Mouse (Mus musculus) stomach, embryonic 14.5 days (tissue): ENCODE results near the gene 0610030E20Rik. TPM values are rescaled to one million over a fixed set of nuclear protein-coding genes. Genes with fewer than 3 reads are reported as not detected.

Experiments
- ATAC-seq: fragments of 200-750 bp; cut with Nextera tagmentation; 2 replicates; pipeline ENCODE4 v1.8.0; 2017; ENCODE audit warnings: low read depth, moderate TSS enrichment; ENCODE audit not compliant: insufficient number of reproducible peaks, insufficient read depth, low FRiP score
- H3K27ac ChIP-seq: fragments of 300-500 bp; sonication (generic); 2 replicates; pipeline ENCODE4 v1.5.1; 2014; ENCODE audit warnings: mild to moderate bottlenecking, low read length, moderate library complexity, mixed read lengths
- H3K27me3 ChIP-seq: fragments of 300-500 bp; sonication (generic); 2 replicates; pipeline ENCODE4 v1.6.1; 2014; ENCODE audit warnings: low read length, control low read depth, mixed read lengths; ENCODE audit not compliant: control insufficient read depth, insufficient read depth
- H3K36me3 ChIP-seq: fragments of 300-500 bp; sonication (generic); 2 replicates; pipeline ENCODE4 v1.6.1; 2014; ENCODE audit warnings: mild to moderate bottlenecking, control low read depth, low read length, moderate library complexity, mixed read lengths; ENCODE audit not compliant: control insufficient read depth, insufficient read depth
- H3K4me1 ChIP-seq: fragments of 300-500 bp; sonication (generic); 2 replicates; pipeline ENCODE4 v1.6.1; 2014; ENCODE audit warnings: low read length, control low read depth, mixed read lengths; ENCODE audit not compliant: control insufficient read depth, insufficient read depth
- H3K4me2 ChIP-seq: fragments of 300-500 bp; sonication (generic); replicated peaks from 2 replicates; pipeline ENCODE4 v1.6.1; 2014; ENCODE audit warnings: low read depth, low read length, control low read depth
- H3K4me3 ChIP-seq: fragments of 300-500 bp; sonication (generic); 2 replicates; pipeline ENCODE4 v1.5.1; 2014; ENCODE audit warnings: low read depth, low read length, control low read depth
- H3K9ac ChIP-seq: fragments of 300-500 bp; sonication (generic); replicated peaks from 2 replicates; pipeline ENCODE4 v1.6.1; 2014; ENCODE audit warnings: low read depth, mild to moderate bottlenecking, control low read depth, low read length, moderate library complexity, mixed read lengths
- H3K9me3 ChIP-seq: fragments of 300-500 bp; sonication (generic); 2 replicates; pipeline ENCODE4 v1.6.1; 2016; ENCODE audit warnings: low read depth, low read length, control low read depth; ENCODE audit not compliant: control insufficient read depth
- WGBS: fragments of 180-500 bp; shearing (Covaris S2); extraction: QIAGEN DNeasy Blood & Tissue Kit; methylation state at CpG from one replicate; pipeline ENCODE4 v1.1.7; 2014; 5-methylcytosine and 5-hydroxymethylcytosine counted together
- polyA plus RNA-seq: library from polyadenylated mRNA; unstranded; fragments of >200 nt; fragmentation: Nextera tagmentation; extraction: Ambion mirVana; gene quantifications from 2 replicates; pipeline ENCODE4 v1.2.1, GENCODE M21; 2014

0610030E20Rik gene
- polyA plus RNA-seq, 1 experiment from 2014 or later, result 33.9 TPM

GRCm38 (mm10) chr6:72370091-72370490 lies 23.0 kb downstream of the 0610030E20Rik start:
- H3K36me3 ChIP-seq, result no peaks in the 10 kb centered on the region
- no peaks in the 10 kb centered on the region for H3K27me3 ChIP-seq
- no peaks in the 10 kb centered on the region for H3K9me3 ChIP-seq
- H3K27ac ChIP-seq, result no peak overlapping the region
- 77% methylated on average over 12 of the region's 12 CpGs for WGBS
- H3K9ac ChIP-seq, result no peak overlapping the region
- no peak overlapping the region for H3K4me2 ChIP-seq
- peaks cover 9% of the 10 kb centered on the region; the same call in 1 of the 2 replicates for H3K4me1 ChIP-seq
- no peak overlapping the region for H3K4me3 ChIP-seq
- ATAC-seq, result no peak

DNA sequence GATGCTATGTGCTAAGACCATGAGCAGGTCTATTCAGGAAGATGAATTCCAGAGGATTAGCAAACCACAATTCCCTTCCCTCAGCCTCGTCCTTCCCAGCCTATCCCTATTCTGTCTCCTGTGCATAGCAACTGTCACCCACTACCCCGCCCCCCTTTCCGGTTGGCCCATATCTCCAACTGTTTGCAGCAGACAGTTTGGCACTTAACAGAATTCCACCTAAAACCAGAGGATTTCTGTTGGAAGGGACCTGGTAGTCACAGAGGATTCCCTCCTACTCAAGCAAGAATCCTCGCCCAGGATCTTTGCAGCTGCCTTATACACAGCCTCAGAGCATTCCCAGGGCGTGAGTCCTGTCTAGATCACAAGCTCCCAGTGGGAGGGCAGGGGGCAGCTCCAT lies 24.0 kb downstream of the 0610030E20Rik start:
- no peaks in the 10 kb centered on the region for H3K9me3 ChIP-seq
- H3K9ac ChIP-seq, result no peak overlapping the region
- no peak overlapping the region for H3K4me2 ChIP-seq
- H3K4me1 ChIP-seq, result peaks cover 9% of the 10 kb centered on the region; the same call in 1 of the 2 replicates
- 28% methylated on average over 5 of the region's 5 CpGs for WGBS
- no peak overlapping the region for H3K4me3 ChIP-seq
- no peaks in the 10 kb centered on the region for H3K27me3 ChIP-seq
- no peak for ATAC-seq
- H3K36me3 ChIP-seq, result no peaks in the 10 kb centered on the region
- peak overlapping the region; percentile 4; the same call in 1 of the 2 replicates for H3K27ac ChIP-seq

- no peaks in the 10 kb centered on the region for H3K27me3 ChIP-seq
- no peak overlapping the region for H3K4me2 ChIP-seq
- no peak overlapping the region for H3K4me3 ChIP-seq
- H3K36me3 ChIP-seq, result no peaks in the 10 kb centered on the region
- peaks cover 9% of the 10 kb centered on the region; the same call in 1 of the 2 replicates for H3K4me1 ChIP-seq
- ATAC-seq, result no peak
- no peak overlapping the region for H3K9ac ChIP-seq
- no peaks in the 10 kb centered on the region for H3K9me3 ChIP-seq
- H3K27ac ChIP-seq, result peak overlapping the region; percentile 4; the same call in 1 of the 2 replicates
- 18% methylated on average over 1 of the region's 1 CpGs for WGBS
These were observed 24.5 kb downstream of the 0610030E20Rik start for GRCm38 (mm10) chr6:72371571-72371970.

GRCm38 (mm10) chr6:72373184-72373583 lies 26.1 kb downstream of the 0610030E20Rik start:
- H3K9ac ChIP-seq, result no peak overlapping the region
- WGBS, result 70% methylated on average over 4 of the region's 4 CpGs
- H3K27ac ChIP-seq, result no peak overlapping the region
- no peaks in the 10 kb centered on the region for H3K9me3 ChIP-seq
- ATAC-seq, result no peak
- H3K4me3 ChIP-seq, result no peak overlapping the region
- H3K4me2 ChIP-seq, result no peak overlapping the region
- H3K4me1 ChIP-seq, result peaks cover 9% of the 10 kb centered on the region; the same call in 1 of the 2 replicates
- no peaks in the 10 kb centered on the region for H3K36me3 ChIP-seq
- no peaks in the 10 kb centered on the region for H3K27me3 ChIP-seq

DNA sequence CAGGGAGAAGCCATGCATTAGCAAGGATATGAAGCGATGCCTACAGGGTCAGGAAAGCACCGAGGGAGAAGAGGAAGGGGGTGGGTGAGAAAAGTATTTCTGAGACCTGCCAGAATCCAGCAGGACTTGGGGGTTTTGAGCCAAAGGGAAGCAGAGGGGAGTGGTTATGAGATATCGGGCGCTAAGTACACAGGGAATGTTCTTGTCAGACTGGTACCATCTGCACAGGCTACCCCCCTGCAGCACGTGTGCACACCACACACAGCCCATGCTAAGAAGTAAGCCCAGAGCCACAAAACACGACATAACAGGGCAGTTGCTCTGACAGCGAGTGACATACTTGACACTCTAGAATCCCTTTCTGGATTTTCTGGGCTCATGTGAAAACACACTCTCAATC lies 27.1 kb downstream of the 0610030E20Rik start:
- Histone ChIP-seq H3K27me3 (no peaks in the 10 kb centered on the region), H3K27ac (no peak overlapping the region), H3K36me3 (no peaks in the 10 kb centered on the region), H3K9ac (no peak overlapping the region), H3K9me3 (no peaks in the 10 kb centered on the region), H3K4me1 (peaks cover 9% of the 10 kb centered on the region; the same call in 1 of the 2 replicates), H3K4me2 (no peak overlapping the region), H3K4me3 (no peak overlapping the region)
- no peak for ATAC-seq
- WGBS, result 54% methylated on average over 7 of the region's 7 CpGs

DNA sequence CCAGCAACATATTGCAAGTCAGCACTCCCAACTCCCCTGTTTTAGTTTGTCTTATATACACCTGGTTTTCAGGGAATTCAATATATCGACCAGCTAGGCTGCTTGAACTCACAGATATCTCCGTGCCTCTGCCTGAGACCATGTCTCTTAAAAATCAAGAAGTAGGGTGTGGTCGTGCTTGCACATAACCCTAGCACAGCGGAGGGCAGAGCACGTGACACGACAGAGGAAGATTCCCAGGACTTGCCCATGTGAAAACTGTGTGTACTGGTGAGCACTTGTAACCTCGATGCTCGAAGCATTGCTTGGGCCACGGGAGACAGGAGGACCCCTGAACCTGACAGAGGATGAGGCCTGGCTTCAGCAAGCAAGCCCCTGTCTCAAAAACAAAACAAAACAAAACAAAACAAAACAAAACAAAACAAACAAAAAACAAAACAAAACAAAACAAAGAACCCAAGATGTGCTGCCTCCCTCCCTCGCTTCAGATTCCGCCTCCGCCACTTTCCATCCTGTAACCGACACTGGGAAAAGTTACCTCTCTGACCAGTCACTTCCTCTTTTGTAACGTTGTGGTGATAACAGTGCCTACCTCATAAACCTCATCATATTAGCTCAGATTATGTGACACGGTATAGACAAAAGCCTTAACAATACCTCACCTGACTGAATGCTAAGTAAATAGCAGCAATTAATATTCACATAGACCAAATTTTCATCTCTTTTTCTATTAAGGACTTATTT lies 27.9 kb downstream of the 0610030E20Rik start:
- H3K36me3 ChIP-seq, result no peaks in the 10 kb centered on the region
- no peak overlapping the region for H3K9ac ChIP-seq
- 75% methylated on average over 15 of the region's 15 CpGs for WGBS
- H3K4me3 ChIP-seq, result no peak overlapping the region
- no peak for ATAC-seq
- H3K27me3 ChIP-seq, result no peaks in the 10 kb centered on the region
- peaks cover 9% of the 10 kb centered on the region; the same call in 1 of the 2 replicates for H3K4me1 ChIP-seq
- H3K4me2 ChIP-seq, result no peak overlapping the region
- no peaks in the 10 kb centered on the region for H3K9me3 ChIP-seq
- no peak overlapping the region for H3K27ac ChIP-seq

GRCm38 (mm10) chr6:72378510-72379234 lies 31.6 kb downstream of the 0610030E20Rik start:
- Histone ChIP-seq H3K4me1 (no peaks in the 10 kb centered on the region), H3K36me3 (no peaks in the 10 kb centered on the region), H3K9ac (no peak overlapping the region), H3K27me3 (no peaks in the 10 kb centered on the region), H3K4me2 (no peak overlapping the region; the same call in 1 of the 2 replicates), H3K27ac (no peak overlapping the region), H3K4me3 (no peak overlapping the region), H3K9me3 (no peaks in the 10 kb centered on the region)
- ATAC-seq, result no peak
- 85% methylated on average over 8 of the region's 8 CpGs for WGBS

- Histone ChIP-seq H3K27ac (peak overlapping the region; percentile 11; the same call in 1 of the 2 replicates), H3K4me1 (no peaks in the 10 kb centered on the region), H3K27me3 (no peaks in the 10 kb centered on the region), H3K9ac (peak overlapping the region; percentile 36; the same call in 1 of the 2 replicates), H3K4me3 (peak overlapping the region; percentile 52), H3K4me2 (peak overlapping the region; percentile 68), H3K36me3 (no peaks in the 10 kb centered on the region), H3K9me3 (no peaks in the 10 kb centered on the region)
- 41% methylated on average over 7 of the region's 7 CpGs for WGBS
- ATAC-seq, result peak; percentile 15; the same call in 1 of the 2 replicates
These were observed 32.4 kb downstream of the 0610030E20Rik start for GRCm38 (mm10) chr6:72379377-72380130.
